Mouse (Mus musculus): ENCODE results near the gene Npas2.

Npas2 gene

DNA sequence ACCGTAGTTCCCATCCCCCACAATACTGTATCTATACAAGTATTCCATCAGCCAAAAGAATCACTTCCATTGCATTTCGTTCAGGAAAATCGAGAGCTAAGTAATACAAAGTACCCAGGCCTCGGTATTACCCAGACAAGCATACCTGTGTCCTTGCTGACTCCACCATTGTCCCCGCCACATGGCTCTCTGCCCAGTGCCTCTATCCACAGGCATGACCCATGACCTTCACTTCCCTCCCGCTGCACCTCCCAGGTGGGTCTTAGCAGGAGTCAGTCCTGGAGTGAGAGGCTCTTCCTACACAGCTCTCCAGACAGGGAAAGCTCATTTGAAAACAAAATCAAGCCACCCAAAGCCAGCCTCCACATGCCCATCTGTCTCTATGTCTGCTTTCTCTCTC, 214.6 kb downstream of the Npas2 start:
- in situ Hi-C loops (cut with MboI, MseI): no loop called here

DNA sequence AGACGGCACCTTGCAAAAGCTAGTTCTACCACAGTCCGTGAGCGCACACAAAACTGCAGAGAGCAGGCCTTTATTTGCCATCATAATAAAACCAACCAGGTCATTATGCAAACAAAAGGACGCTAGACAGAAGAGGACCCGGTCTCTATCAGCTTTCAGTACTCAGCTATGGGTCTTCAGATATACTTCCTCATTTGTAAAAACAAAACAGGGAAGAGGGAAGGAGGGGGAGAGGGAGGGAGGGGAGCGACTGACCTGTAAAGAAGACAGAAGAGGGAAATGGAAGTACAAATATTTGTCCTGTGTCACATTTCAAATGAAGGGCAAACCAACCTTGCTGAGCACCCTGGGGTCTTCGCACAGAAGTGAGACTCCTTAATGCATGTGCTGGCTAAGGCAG, 215.1 kb downstream of the Npas2 start:
- in situ Hi-C loops (cut with MboI, MseI): no loop called here

- in situ Hi-C loops (cut with MboI, MseI): no loop called here
These were observed 216.7 kb downstream of the Npas2 start for GRCm38 (mm10) chr1:39410085-39410821.
